Mouse (Mus musculus): ENCODE data around the gene Ap3m1. TPM values are rescaled to one million over a fixed set of nuclear protein-coding genes. Genes with fewer than 3 reads are reported as not detected.

Gene Ap3m1
- polyA plus RNA-seq, 1 experiment from 2014 or later: 107 TPM

DNA sequence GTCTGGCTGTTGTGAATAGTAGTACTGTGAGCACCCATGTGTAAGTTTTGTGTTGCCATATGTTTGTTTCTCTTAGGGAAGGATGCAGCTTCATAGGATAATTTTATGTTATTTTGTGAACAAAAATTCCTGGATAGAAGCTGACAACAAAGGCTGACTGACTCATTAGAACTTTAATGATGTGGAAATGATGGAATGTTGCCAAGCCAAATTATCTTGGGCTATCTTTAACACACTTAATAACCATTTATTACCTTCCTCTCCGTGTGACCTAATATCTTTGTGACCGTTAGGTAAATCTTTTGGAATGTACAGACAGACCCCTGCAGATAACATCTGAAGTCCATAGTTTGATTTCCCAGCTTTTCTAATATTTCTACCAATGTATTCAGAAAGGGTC, 33.8 kb upstream of the Ap3m1 start:
- Histone ChIP-seq H3K4me1 (0 out of 2 replicates have a peak, but pooled peaks cover 9% of the 10 kb centered on the region), H3K9ac (no peak overlapping the region), H3K4me3 (no peak overlapping the region), H3K36me3 (ENCODE audit: poor library complexity, severe bottlenecking) (no peaks in the 10 kb centered on the region), H3K27ac (no peak overlapping the region), H3K27me3 (no peaks in the 10 kb centered on the region), H3K9me3 (replicated peaks) (no peaks in the 10 kb centered on the region), H3K4me2 (no peak overlapping the region)
- no peak for ATAC-seq
- 35% methylated on average over 2 of the region's 2 CpGs for WGBS

DNA sequence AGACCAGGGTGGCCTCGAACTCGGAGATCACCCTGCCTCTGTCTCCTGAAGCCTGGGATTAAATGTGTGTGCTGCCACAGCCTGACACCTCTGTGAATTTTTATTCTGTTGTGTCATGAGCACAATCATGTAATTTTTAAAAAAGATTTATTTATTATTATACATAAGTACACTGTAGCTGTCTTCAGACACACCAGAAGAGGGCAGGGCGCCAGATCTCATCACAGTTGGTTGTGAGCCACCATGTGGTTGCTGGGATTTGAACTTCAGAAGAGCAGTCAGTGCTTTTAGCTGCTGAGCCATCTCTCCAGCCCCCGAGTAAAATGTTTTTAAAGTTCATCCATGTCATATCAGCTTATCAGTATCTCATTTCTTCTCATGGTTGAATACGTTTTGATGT, 33.4 kb upstream of the Ap3m1 start:
- Histone ChIP-seq H3K4me1 (0 out of 2 replicates have a peak, but pooled peaks cover 9% of the 10 kb centered on the region), H3K9me3 (replicated peaks) (no peaks in the 10 kb centered on the region), H3K4me2 (no peak overlapping the region), H3K27me3 (no peaks in the 10 kb centered on the region), H3K9ac (no peak overlapping the region), H3K4me3 (no peak overlapping the region), H3K27ac (no peak overlapping the region), H3K36me3 (ENCODE audit: poor library complexity, severe bottlenecking) (no peaks in the 10 kb centered on the region)
- WGBS: 85% methylated on average over 5 of the region's 5 CpGs
- no peak for ATAC-seq

DNA sequence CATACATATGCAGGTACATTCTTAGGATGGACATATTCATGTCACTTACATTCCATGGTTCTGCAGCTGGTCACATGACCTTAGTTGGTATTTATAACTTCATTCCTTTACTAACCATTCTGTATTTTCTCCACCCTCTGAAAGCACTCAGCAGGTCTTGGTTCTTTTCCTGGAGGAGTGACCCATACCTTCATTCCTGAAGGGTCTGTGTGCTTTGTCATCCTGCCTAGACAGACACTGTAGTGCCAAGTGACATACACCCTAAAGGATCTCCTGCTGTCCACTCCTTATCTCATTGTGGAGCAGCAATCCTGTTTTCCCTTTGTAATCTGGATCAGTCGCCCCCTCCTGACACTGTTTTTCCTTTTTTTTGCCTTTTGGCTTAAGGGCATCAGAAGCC, 30.5 kb upstream of the Ap3m1 start:
- Histone ChIP-seq H3K27ac (no peak overlapping the region), H3K9ac (no peak overlapping the region), H3K27me3 (no peaks in the 10 kb centered on the region), H3K4me2 (no peak overlapping the region), H3K4me3 (no peak overlapping the region), H3K36me3 (ENCODE audit: poor library complexity, severe bottlenecking) (no peaks in the 10 kb centered on the region), H3K4me1 (0 out of 2 replicates have a peak, but pooled peaks cover 9% of the 10 kb centered on the region), H3K9me3 (replicated peaks) (no peaks in the 10 kb centered on the region)
- WGBS: 57% methylated on average over 1 of the region's 1 CpGs
- no peak for ATAC-seq

DNA sequence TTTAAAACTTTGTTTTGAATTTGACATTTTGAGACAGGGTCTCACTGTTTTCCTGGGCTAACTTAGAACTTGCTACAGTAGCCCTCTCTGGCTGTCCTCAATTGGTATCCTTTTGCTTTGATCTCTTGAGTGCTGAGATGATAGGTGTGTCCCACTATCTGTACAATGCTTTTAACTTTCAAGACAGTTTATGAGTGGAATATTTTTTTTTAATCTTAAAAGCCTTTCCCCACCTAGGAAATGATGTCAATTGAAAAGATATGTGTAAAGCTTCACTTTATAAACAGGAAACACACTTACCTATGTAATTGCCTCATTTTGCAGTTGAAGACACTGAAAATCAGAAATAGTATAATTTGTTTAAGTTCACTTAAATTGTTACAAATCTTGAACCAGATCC, 26.2 kb upstream of the Ap3m1 start:
- no peak for ATAC-seq
- H3K27ac ChIP-seq: no peak overlapping the region
- H3K36me3 ChIP-seq (ENCODE audit: poor library complexity, severe bottlenecking): no peaks in the 10 kb centered on the region
- H3K9ac ChIP-seq: no peak overlapping the region
- H3K4me1 ChIP-seq: peaks cover 7% of the 10 kb centered on the region
- no peaks in the 10 kb centered on the region for H3K27me3 ChIP-seq
- H3K4me2 ChIP-seq: no peak overlapping the region
- no peaks in the 10 kb centered on the region for H3K9me3 ChIP-seq (replicated peaks)
- H3K4me3 ChIP-seq: no peak overlapping the region

DNA sequence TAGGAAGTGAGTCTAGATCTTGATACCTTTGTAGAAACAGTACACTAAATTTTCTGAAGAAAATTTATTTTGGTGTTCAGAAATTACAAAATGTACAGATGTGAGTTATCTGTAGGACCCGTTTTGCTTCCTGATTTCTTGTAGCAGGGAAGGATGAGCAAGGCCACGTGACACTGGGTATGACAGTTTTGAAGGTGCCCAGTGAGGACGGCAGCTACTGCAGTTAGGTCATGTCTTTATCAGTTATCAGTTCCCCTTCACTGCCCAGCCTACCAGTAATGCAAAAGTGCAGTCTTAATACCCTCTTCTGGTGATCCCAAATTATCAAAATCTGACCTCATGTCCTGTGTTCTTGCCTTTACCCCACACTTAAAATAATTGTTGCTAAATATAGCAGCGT, 25.6 kb upstream of the Ap3m1 start:
- Histone ChIP-seq H3K36me3 (ENCODE audit: poor library complexity, severe bottlenecking) (no peaks in the 10 kb centered on the region), H3K9ac (no peak overlapping the region), H3K9me3 (replicated peaks) (no peaks in the 10 kb centered on the region), H3K4me3 (no peak overlapping the region), H3K27ac (no peak overlapping the region), H3K27me3 (no peaks in the 10 kb centered on the region), H3K4me2 (no peak overlapping the region), H3K4me1 (peaks cover 7% of the 10 kb centered on the region)
- no peak for ATAC-seq
- 96% methylated on average over 4 of the region's 4 CpGs for WGBS

DNA sequence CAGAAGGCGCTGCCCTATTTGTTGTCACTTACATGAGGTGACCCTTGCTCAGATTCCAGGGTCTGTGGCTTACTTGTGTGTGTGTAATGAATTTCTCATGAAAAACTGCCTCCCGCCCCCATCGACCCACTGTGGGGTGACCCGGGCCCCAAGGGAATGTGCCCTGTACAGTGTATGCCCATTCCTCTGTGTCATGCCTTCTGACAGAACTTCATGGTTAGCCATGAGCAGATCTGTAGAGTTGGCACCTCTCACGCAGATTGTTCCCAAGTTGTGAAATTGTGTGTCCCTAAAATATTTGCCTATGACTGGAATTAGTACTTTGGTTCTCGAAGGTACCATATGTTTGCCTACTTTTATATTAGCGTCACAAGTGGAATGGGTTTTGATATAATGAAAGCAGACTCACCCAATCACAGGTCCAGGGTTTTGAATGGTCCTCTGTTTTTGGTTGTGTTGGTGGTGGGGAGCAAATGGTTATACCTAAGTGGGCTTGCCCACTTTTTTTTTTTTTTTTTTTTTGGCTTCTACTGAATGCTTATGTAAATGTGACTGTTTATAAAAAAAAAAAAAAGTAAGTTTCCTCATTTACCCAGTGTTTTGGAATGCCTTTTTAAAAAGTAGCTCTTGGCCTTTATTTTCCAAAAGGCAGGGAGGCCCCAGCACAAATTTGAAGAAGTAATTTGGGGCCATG, 24.3 kb upstream of the Ap3m1 start:
- peak overlapping the region; percentile 88 for H3K4me2 ChIP-seq
- H3K27me3 ChIP-seq: no peaks in the 10 kb centered on the region
- H3K36me3 ChIP-seq (ENCODE audit: poor library complexity, severe bottlenecking): no peaks in the 10 kb centered on the region
- WGBS: 43% methylated on average over 7 of the region's 7 CpGs
- peak overlapping the region; percentile 66 for H3K4me3 ChIP-seq
- no peak overlapping the region for H3K27ac ChIP-seq
- peak overlapping the region; percentile 81 for H3K9ac ChIP-seq
- ATAC-seq: peak; percentile 44
- H3K9me3 ChIP-seq (replicated peaks): no peaks in the 10 kb centered on the region
- peaks cover 7% of the 10 kb centered on the region for H3K4me1 ChIP-seq

DNA sequence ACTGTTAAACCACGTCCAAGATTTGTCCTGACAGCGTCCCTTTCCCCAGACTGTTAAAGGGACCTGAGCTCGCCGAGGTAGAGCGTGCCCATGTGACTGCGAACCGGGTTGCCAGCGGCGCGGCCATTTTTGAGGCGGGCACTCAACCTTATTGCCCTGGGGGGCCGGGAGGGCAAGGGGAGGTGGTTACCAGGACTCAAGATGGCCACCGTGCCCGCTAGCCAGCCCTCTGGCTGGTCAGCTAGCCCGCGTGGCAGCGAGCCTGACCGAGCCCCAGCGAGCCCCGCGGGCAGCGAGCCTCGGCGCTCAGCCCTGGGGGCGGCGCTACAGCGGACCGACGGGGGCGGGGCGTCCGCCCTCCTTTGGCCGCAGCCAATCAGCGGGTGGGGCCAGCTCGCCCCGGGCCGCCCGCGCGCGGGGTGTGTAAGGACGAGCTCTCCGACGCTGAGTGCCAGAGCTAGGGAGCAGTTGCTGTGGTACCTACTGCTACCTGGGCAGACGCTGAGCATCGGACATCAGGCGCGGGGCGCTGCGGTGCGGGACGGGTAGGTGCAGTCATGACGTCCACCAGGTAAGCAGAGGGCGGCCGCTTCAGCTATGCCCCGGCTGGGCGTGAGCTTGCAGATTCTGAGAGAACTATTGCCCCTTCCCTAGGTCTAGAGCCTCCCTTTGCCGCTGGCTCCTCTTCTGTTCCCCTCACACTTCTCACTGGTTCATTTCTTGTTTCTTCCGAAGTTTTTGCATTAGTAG, 23.6 kb upstream of the Ap3m1 start:
- Histone ChIP-seq H3K4me3 (peak overlapping the region; percentile 66), H3K4me2 (peak overlapping the region; percentile 88), H3K27me3 (no peaks in the 10 kb centered on the region), H3K27ac (peak overlapping the region; percentile 31), H3K36me3 (ENCODE audit: poor library complexity, severe bottlenecking) (no peaks in the 10 kb centered on the region), H3K9me3 (replicated peaks) (no peaks in the 10 kb centered on the region), H3K4me1 (peaks cover 7% of the 10 kb centered on the region), H3K9ac (peak overlapping the region; percentile 81)
- under 1% methylated on average over 52 of the region's 59 CpGs for WGBS
- ATAC-seq: peak; percentile 99

DNA sequence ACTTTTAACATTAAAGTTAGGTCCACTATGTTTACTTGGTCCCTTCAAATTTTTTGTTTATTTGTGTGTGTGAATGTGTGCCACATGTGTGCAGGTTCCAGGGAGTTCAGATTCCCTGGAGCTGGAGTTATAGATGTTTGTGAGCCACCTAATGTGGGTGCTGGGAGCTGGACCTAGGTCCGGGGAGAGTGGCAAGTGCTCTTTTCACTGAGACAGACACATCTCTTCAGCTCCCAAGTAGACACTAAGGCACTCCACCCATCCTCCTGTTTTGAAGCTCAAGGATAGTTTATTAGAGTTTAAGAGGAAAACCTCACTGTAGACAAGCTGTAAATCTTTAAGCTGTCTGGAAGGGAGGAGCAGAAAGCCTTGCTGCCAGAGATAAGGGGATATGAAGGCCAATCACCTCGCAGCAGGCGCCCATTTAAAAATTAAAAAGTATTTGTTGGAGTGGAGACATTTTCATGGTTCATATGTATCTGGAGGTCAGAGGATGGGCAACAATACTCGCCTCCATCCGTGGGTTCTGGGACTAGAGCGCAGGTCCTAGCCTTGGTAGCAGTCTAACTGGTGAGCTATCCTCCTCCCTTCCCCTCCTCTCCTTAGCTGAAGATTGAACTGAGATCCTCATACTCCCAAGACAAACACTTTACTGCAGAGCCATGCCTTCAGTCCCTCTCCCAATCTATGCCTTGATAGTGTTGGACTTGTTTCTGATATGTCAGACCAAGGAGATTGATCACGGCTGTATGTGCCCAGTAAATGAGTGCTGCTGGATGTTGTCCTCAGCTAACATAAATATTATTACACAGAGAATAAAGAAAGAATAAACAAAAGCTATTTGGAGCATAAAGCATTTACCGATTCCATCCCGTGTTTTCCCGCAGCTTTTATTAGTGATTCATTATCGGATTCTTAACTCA, 22.4 kb upstream of the Ap3m1 start:
- WGBS: 72% methylated on average over 11 of the region's 11 CpGs
- H3K4me2 ChIP-seq: peak overlapping the region; percentile 88; the same call in 1 of the 2 replicates

DNA sequence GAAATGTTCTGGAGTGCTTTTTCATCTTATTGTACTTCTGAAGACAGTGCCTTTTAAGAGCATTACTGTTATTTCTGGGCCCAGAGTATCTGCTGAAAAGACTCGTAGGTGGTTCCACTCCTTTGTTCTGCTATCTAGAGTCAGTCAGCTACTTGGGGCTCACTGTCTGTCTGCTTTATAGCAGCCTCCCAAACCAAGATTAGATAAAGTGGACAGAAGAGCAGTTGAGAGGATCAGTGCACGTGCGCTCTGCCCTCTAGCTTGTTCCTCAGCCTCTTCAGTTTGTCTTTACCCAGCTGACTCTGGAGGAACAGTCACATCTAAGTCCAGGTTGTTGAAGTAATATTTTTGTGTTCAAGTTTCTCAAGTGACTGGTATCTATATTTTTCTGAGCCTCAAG, 21.7 kb upstream of the Ap3m1 start:
- 71% methylated on average over 3 of the region's 3 CpGs for WGBS

More for the DNA sequence above, 22.4 kb upstream of the Ap3m1 start:
- H3K4me3 ChIP-seq: no peak overlapping the region
- H3K9ac ChIP-seq: no peak overlapping the region
- H3K36me3 ChIP-seq (ENCODE audit: poor library complexity, severe bottlenecking): no peaks in the 10 kb centered on the region
- H3K9me3 ChIP-seq (replicated peaks): no peaks in the 10 kb centered on the region
- H3K27me3 ChIP-seq: no peaks in the 10 kb centered on the region
- no peak overlapping the region for H3K27ac ChIP-seq
- ATAC-seq: no peak
- H3K4me1 ChIP-seq: peaks cover 7% of the 10 kb centered on the region

DNA sequence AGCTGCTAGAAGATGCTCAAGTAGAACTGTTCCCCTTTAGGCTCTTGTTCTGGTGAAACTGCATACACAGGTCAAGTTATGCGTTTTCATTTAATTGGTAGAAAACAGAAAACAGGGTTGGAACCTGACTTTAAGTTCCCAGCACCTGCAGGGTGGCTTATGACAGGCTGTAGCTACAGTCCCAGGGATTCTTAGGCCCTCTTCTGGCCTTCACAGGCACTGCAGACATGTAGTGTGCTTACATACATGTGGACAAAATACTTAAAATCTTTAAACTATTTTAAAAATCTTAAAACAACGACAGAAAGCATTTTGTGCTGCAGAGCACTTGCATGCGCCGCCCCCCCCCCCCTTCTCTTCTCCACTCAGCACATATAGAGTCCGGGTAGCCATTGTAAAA, 17.3 kb upstream of the Ap3m1 start:
- Histone ChIP-seq H3K4me2 (no peak overlapping the region), H3K27ac (no peak overlapping the region), H3K4me1 (no peaks in the 10 kb centered on the region), H3K36me3 (ENCODE audit: poor library complexity, severe bottlenecking) (no peaks in the 10 kb centered on the region), H3K4me3 (no peak overlapping the region), H3K9ac (no peak overlapping the region), H3K9me3 (replicated peaks) (no peaks in the 10 kb centered on the region), H3K27me3 (no peaks in the 10 kb centered on the region)
- 87% methylated on average over 5 of the region's 5 CpGs for WGBS
- ATAC-seq: no peak

More for the DNA sequence above, 21.7 kb upstream of the Ap3m1 start:
- no peak for ATAC-seq
- Histone ChIP-seq H3K4me2 (no peak overlapping the region), H3K9ac (no peak overlapping the region), H3K36me3 (ENCODE audit: poor library complexity, severe bottlenecking) (no peaks in the 10 kb centered on the region), H3K27ac (no peak overlapping the region), H3K9me3 (replicated peaks) (no peaks in the 10 kb centered on the region), H3K4me3 (no peak overlapping the region), H3K4me1 (peaks cover 7% of the 10 kb centered on the region), H3K27me3 (no peaks in the 10 kb centered on the region)

DNA sequence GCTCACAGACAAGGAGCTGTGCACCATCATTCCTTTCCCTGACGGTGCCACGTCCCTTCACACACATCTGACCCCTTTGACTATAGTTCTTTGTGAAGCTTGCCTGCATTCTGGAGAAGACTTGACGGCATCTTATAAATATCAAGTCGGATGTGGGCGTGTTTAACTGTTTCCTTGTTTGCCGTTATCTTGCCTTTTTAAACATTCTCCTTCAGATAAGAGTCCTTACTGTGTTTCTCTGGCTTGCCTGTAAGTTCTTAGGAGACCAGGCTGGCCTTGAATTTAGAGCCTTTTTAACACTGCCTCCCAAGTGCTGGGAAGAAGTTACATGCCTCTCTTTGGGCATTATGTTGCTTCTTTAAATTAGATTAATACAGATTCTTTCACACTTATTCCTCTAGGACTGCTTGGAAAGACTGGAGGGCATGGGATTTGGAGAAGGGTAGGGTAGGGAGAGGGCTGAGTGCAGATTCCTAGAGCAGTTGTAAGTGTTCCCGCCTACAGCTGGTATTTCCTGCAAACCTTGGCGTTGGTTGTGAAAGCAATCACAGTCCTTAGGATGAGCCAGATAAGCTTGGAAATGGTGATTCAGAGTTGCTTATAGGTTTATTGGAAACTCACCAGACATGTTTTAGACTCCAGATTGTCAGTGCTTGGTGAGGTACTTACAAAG, 13.3 kb upstream of the Ap3m1 start:
- Histone ChIP-seq H3K4me3 (no peak overlapping the region), H3K27ac (no peak overlapping the region), H3K4me1 (no peaks in the 10 kb centered on the region), H3K9ac (no peak overlapping the region), H3K27me3 (no peaks in the 10 kb centered on the region), H3K4me2 (no peak overlapping the region), H3K9me3 (replicated peaks) (no peaks in the 10 kb centered on the region), H3K36me3 (ENCODE audit: poor library complexity, severe bottlenecking) (no peaks in the 10 kb centered on the region)
- WGBS: 81% methylated on average over 8 of the region's 8 CpGs
- ATAC-seq: no peak
